Mouse (Mus musculus) right cerebral cortex, adult 18-20 months (tissue): ENCODE data around the gene Hemk1.

Experiments
- DNase-seq: peaks from one replicate; pipeline ENCODE4 v3.0.0; 2022; ENCODE audit warnings: mixed read lengths

Hemk1 gene

GRCm38 (mm10) chr9:107338172-107338883 is at the start of gene Hemk1:
TSS of gene Hemk1 (minus strand) at chr9:107338350.
- DNase-seq = peak; percentile 85

GRCm38 (mm10) chr9:107387708-107388107 is 49.6 kb upstream of the Hemk1 start:
- DNase-seq = no peak

- no peak for DNase-seq
These were observed 48.6 kb upstream of the Hemk1 start for GRCm38 (mm10) chr9:107386722-107387121.

- DNase-seq = no peak
These were observed 46.2 kb upstream of the Hemk1 start for GRCm38 (mm10) chr9:107384396-107384795.

GRCm38 (mm10) chr9:107381723-107382122 is 43.6 kb upstream of the Hemk1 start:
- no peak for DNase-seq

- no peak for DNase-seq
These were observed 39.9 kb upstream of the Hemk1 start for GRCm38 (mm10) chr9:107377961-107378512.

GRCm38 (mm10) chr9:107375451-107375850 is 37.3 kb upstream of the Hemk1 start:
- DNase-seq = no peak

- DNase-seq = no peak
These were observed 36.5 kb upstream of the Hemk1 start for GRCm38 (mm10) chr9:107374623-107375022.

- DNase-seq = no peak
These were observed 34.3 kb upstream of the Hemk1 start for GRCm38 (mm10) chr9:107372441-107372840.

- DNase-seq = no peak
These were observed 31.9 kb upstream of the Hemk1 start for GRCm38 (mm10) chr9:107370106-107370463.

GRCm38 (mm10) chr9:107369270-107370105 is 31.3 kb upstream of the Hemk1 start:
- no peak for DNase-seq

- no peak for DNase-seq
These were observed 30.2 kb upstream of the Hemk1 start for GRCm38 (mm10) chr9:107368302-107368701.

- DNase-seq = peak; percentile 55
These were observed 28.5 kb upstream of the Hemk1 start for GRCm38 (mm10) chr9:107366644-107367043.

GRCm38 (mm10) chr9:107360989-107361388 is 22.8 kb upstream of the Hemk1 start:
- DNase-seq = no peak

- DNase-seq = peak; percentile 63
These were observed 19.5 kb upstream of the Hemk1 start for GRCm38 (mm10) chr9:107357651-107358050.

- DNase-seq = peak; percentile 54
These were observed 18.0 kb upstream of the Hemk1 start for GRCm38 (mm10) chr9:107355870-107356765.

- DNase-seq = no peak
These were observed 16.7 kb upstream of the Hemk1 start for GRCm38 (mm10) chr9:107354826-107355225.

GRCm38 (mm10) chr9:107349321-107349720 is 11.2 kb upstream of the Hemk1 start:
- DNase-seq = no peak

- no peak for DNase-seq
These were observed 9.5 kb upstream of the Hemk1 start for GRCm38 (mm10) chr9:107347586-107348183.

- DNase-seq = no peak
These were observed 7.9 kb upstream of the Hemk1 start for GRCm38 (mm10) chr9:107346081-107346480.

- DNase-seq = no peak
These were observed 5.9 kb upstream of the Hemk1 start for GRCm38 (mm10) chr9:107344027-107344426.
